Mouse (Mus musculus) right cerebral cortex, adult 18-20 months (tissue): ENCODE data around the gene Gm20815.
"Not testable (repeated sequence)": the region's sequence is repeated elsewhere in the genome, so short reads cannot be mapped to it uniquely, and the experiment has no call there.

Experiments used
- DNase-seq: peaks from one replicate; pipeline ENCODE4 v3.0.0; 2022; ENCODE audit warnings: mixed read lengths

The Gm20815 gene

DNA sequence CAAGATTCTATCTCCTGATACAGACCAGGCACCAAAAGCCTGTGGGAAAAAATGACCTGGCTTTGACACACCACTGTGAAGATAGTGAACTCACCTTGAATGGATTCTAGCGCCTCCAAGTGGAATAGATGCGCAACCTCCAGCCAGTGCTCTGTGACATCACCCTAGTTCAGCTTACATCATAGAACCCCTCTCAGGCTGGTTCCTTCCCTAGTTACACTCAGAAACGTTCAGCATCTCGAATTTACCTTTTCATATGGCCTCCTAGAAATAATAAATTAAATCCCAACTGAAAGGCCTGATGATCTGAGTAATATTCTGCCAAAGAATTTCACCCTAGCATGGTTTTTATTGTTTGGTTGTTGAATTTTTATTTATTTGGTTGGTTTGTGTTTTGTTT is at the start of gene Gm20815:
Gene Gm20815, minus strand, starts transcription at position 101 of the 400 bp plus-strand sequence.
- DNase-seq = not testable (repeated sequence)
